Mouse (Mus musculus) monocyte, adult 2 months (primary cell): ENCODE data around the gene Sgpl1.

Experiments
- DNase-seq, 2 experiments: peaks; one replicate each; pipeline ENCODE4 v3.0.0; 2022; ENCODE audit warnings: low spot score in 2 of 2, low read depth in 1 of 2

The Sgpl1 gene

DNA sequence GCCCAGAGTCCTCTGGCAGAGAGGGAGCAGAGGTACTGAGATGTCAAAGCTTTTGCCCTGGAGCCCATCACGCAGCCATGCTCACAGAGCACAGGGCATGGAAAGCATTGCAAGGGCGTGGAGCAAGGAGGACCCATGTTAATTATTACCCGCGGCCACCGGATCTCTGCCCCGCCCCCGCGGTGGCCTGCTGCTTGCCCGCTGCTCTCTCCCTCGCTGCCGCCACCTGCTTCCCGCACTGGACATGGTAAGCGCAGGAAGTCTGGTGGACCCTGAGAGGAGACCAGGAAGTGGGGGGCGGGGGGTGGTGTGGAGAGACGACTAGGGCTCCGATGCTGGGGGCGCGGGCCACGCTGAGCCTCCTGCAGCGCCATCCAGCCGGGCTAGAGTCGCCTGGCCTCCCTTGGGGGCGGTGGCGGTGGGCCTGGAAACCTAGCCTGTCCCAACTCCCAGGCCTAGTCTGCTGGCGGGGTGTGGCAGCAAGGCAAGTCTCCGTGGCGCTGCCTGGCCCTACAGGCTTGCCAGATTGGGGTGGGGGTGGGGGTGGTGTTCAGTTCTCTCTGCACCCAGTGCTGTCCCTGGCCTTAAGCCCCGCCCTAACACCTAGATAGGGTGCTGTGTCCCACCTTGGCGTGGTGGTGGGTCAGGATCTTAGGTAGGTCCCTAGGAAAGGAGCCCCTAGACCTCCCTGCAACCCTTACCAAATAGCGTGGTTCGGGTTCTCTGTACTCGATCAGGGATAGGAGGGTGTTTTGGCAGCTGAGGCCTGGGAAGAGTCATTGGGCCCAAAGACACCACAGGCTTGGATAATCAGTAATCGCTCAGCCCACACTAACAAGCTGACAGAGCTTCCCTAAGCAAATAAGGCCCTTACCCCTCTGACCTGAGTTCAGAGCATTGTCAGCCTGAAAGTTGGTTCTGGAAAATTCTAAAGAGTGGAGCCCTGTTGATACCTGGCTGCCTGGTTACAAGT is 58.0 kb downstream of the Sgpl1 start, which contains the start of gene Pcbd1:
Gene Pcbd1, plus strand, starts transcription at position 162 of the 973 bp plus-strand sequence.
- no peak for DNase-seq

DNA sequence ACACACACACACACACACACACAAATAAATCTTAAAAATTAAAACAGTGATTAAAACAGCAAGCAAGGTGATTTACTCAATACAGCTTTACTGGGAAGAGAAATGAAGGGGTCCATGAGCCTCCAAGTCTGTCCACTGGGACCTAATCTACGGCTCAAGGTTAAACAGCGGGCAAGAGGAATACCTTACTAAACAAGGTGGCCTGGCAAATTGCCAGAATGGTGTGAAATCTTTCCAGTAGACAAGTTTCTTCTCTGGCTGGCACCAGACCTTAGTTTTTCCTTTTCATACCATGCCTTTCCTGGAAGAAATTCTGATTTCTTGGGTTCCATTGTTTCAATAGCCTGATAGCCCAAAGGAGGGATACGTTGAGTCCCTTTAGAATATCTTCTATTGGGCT is 59.0 kb downstream of the Sgpl1 start:
- DNase-seq: no peak

GRCm38 (mm10) chr10:61086502-61086901 is 61.0 kb downstream of the Sgpl1 start:
- DNase-seq: no peak

- DNase-seq: no peak
Measured at GRCm38 (mm10) chr10:61085364-61085763, 62.1 kb downstream of the Sgpl1 start.

DNA sequence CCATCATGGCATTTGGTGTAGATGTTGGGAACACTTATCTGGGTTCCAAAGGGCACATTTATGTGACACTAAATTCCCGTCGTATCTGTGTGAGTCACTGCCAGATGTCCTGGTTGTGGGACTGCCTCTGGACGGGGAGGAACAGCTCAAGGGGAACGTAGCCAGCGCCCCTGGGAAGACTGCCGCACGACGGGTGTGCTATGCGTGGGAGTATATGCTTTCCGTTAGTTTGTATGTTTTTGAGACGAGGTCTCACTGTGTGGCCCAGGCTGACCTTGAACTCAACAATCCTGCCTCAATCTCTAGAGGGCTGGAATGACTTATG is 66.6 kb downstream of the Sgpl1 start:
- no peak for DNase-seq

DNA sequence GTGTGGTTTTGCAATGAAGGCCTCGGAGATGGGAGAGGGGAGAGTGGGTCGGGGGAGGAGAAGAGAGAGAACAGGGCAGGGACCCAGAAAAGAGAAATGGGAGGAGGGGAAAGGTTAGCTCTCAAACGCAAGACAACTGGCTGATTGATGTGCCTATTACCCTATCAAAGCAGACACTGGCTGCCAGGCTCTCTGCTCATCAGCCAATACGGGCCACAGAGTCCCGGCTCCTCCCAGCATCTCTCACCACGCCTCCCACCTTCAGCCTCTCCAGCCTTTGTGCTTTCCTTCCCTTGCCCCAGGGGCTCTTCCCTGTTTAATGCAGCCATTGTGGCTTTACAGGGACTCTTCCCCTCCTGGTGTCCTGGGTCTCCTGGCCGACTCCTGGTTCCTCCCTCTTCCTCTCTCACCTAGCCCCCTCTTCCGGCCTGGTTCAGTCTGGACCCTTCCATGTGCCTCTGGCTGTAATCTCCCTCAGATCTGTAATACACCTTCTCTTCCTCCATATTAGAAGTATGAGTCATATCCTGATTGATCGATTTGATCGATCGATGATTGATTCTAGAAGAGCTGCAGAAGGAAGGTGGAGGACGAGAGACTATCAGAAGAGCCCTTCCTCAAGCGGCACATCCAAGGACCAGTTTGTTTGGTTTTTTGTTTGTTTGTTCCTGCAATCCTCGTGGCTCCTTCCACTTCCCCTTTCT is 67.1 kb downstream of the Sgpl1 start:
- no peak for DNase-seq

- no peak for DNase-seq
Measured at GRCm38 (mm10) chr10:61075607-61076006, 71.9 kb downstream of the Sgpl1 start.

GRCm38 (mm10) chr10:61074643-61075042 is 72.9 kb downstream of the Sgpl1 start:
- no peak for DNase-seq

GRCm38 (mm10) chr10:61072324-61072723 is 75.2 kb downstream of the Sgpl1 start:
- no peak for DNase-seq

DNA sequence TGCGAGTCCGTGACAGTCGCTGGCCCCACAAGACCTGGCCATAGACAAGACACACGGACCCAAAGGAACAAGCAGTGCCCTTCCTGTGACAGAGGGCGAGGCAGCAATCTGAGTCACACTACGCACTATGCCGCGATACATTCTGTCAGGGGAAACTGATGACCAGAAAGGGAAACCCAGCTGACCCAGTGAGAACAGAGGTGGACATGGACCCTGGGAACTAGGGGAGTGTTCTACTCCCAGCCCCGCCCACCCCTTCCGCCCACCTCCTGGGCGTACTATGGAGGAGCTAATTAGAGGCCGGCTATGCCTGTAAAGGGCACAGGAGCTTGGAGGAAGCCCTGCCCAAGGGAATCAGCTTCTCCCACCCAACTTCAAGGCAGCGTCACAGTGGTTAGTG is 78.3 kb downstream of the Sgpl1 start:
- DNase-seq: no peak

- no peak for DNase-seq
Measured at GRCm38 (mm10) chr10:61068436-61069192, 78.9 kb downstream of the Sgpl1 start.

- DNase-seq: no peak
Measured at GRCm38 (mm10) chr10:61065287-61066005, 82.1 kb downstream of the Sgpl1 start.

DNA sequence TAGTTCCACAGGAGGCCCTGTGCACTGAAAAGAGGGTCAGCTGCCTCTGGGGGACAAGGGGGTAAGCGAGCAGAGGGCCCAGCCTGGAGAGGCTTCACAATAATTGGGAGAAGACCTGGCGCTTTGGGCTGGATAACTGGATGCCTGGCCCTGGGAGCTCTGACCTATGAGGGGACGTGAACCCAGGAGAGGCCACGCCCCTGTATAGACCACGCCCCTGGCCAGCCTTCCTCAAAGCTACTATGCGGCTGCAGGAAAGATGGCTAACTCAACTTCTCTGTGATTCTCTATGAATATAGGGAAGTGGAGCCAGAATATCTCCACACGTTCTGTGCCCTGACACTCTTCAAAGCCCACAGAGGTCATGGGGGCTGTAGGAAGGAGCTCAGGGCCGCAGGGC is 82.9 kb downstream of the Sgpl1 start:
- no peak for DNase-seq

DNA sequence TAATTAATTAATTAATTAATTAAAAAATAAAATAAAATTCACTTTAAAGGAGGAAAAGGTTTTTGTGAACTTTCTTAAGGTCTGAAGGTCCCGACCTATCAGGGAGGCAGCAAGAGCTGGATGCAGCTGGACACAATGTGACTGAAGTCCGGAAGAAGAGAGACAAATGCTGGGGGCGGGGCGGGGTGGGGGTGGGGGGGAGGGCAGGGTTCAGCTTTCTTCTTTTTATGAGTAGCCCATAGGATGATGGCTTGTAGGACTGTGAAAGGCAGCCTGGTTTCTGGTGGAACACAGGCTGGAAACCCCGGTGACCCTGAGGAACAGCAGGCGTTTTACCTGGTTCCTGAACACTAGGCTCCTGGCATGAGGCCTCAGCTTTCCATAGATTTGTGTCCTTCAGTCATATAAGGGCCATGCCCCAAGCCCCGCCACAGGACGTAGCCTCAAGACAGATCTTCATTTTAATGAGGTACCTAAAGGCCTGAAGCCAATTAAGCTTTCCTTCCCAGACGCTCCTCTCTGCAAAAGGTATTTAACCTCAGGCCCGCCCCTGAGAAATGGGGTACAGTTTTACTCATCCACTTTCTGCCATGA is 84.1 kb downstream of the Sgpl1 start:
- DNase-seq: no peak

DNA sequence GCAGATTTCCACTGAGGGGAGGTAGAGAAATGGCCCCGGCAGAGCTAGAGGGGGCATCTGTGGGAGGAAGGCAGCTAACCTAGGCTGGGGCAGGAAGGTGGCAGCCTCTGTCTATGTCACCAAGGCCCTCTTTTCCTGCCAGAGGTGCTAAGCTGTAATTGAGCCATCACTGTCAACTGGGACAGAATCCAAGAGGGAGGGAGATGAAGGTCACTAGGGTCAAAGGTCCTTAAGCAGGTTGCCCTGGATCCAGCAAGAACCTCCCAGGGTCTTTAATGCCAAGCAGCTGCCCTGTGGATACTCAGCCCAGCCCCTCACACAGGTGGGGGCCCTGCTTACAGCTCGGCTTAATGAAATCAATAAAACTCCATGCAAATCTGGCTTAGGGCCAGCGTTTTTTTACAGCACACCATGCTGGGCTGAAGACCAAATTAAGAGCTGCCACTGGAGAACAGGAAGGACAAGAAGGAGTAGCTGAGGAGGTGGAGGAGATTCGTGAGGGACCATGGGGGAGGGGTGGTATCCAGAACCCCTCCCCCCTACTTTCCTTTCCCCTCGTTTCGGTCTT is 87.9 kb downstream of the Sgpl1 start:
- no peak for DNase-seq

- DNase-seq: no peak
Measured at GRCm38 (mm10) chr10:61059101-61059500, 88.4 kb downstream of the Sgpl1 start.

- no peak for DNase-seq
Measured at GRCm38 (mm10) chr10:61056661-61057060, 90.8 kb downstream of the Sgpl1 start.

- peak in 1 of 2 experiments; percentile 15 for DNase-seq
Measured at GRCm38 (mm10) chr10:61051993-61052613, 95.4 kb downstream of the Sgpl1 start.
